Mouse (Mus musculus): ENCODE results near the gene Kncn.

Gene Kncn

DNA sequence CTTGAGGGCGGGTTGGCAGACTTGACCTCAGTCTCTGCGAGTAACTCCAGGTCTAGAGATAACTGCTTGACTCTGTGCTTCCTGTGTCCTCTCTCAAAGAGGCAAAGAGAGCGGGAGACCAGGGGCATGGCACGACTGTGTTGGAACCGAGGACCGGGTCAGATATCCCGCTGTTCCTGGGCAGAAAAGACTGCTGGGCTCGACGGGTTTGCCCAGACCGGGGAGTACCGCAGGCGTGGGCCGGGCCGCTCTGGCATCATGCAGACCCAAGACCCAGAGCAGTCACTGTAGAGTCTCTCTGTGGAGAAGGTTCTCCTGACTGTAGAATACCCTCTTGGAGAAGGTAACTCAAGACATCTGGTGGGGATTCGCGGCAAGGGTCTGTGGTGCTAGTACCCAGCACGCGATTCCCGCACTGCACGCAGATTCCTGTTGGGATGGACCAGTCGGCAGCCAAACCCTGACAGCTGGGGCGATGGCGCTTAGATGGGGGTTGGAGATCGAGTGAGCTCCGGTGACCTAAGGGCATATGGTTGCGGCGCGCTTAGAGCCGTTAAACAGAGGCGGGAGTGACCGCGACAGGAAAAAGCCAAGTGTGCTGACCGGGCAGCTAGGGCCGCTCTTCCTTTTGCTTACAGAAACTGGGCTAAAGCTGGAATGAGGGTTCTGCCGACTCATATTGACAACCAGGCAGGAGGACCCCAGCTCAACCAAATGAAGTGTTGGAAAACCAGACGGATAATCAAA is 51.8 kb downstream of the Kncn start:
- intact Hi-C loops (cut with DNase I) = no loop called here

GRCm38 (mm10) chr4:115936646-115937045 is 52.4 kb downstream of the Kncn start:
- intact Hi-C loops (cut with DNase I) = no loop called here

GRCm38 (mm10) chr4:115937061-115937976 is 53.1 kb downstream of the Kncn start:
- intact Hi-C loops (cut with DNase I) = no loop called here

DNA sequence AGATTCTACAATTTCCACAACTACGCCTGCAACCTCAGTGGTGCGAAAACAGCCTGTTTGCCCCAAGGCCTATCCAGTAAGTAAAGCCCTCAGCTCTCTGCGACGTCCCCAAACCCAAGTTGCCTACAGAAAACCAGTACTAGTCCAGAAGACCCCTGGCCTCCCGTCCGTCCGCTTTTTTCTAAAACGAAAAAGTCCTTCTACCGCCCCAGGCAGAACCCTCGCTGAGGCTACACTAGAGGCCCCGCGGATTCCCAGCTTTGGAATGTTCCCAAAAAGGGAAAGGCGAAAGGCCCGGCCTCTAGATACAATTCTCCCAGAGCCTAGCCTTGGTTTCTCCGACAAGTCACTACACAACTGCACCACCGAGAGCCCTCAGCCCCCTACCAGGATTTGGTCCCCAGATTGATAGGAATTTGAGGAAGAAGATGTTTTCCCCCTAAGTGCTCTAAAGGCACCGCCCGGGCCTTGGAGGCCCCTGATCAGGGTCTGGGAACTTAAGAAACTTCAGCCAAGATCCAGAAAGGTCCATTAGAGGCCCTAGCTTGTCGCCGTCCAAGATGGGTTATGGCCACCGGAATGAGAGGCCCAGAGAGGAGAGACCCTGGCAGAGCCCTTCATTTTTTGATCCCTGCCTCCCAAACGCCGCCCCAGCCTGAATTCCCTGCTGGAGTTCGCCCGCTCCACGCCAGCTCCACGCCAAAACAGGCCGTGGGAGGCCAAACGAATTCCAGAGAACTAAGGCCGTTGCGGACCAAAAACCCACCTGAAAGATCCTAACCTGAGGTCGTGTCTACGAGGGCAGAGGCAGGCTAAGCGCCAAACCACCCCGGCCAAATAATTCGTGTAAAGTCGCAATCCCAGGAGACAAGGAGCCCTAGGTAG is 54.3 kb downstream of the Kncn start:
- intact Hi-C loops (cut with DNase I) = no loop called here
